14 mouse cellular contexts compared by ENCODE assay signal in the genomic region with DNA sequence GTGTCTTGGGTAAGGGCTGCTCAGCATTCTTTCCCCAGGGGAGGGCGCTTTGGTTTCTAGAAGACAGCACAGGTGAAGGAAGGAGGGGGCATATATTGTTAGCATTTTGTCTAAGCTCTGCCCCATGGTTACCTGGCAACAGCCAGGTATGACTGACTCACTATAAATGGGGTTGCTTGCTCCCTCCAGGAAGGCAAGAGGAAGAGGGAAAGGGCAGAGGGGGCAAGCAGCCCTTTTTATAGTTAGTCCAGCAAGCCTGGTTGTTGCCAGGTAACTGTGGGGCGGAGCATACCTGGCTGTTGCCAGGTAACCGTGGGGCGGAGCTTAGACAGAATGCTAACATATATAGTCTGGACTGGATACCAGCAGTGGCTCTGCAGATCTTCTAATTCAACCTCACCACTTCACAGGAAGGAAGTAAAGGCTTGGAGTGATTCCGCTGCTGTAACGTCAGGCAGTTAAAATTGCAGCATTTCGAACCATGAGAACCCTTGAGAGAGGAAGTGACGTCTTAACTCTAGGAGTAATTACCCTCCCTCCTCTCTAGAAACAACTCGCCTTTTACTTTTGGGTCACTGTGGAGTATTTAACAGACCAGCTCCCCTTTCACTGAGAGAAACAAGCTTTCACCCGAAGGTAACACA.
DNase-seq lines count a peak whose midpoint lies in the region; ATAC-seq and TF ChIP-seq lines count a peak whose summit lies in the region.
"Had no signal": no experiment of that assay in that cellular context is flagged by ENCODE, and none has a peak within 500 bp of the region (broad histone marks: within the 10 kb centered on the region; RNA-seq: fewer than 3 reads in every experiment).

No protein-coding gene starts in this region.

- 85% methylated on average over 10 of the region's 10 CpGs for WGBS in forebrain, postnatal 0 days
- WGBS in forebrain, embryonic 13.5 days, result 85% methylated on average over 10 of the region's 10 CpGs
- WGBS in kidney, postnatal 0 days, result 78% methylated on average over 10 of the region's 10 CpGs
- 68% methylated on average over 10 of the region's 10 CpGs for WGBS in intestine, postnatal 0 days
- 84% methylated on average over 10 of the region's 10 CpGs for WGBS in midbrain, postnatal 0 days

- H3K9ac ChIP-seq in forebrain, postnatal 0 days, result no peak overlapping the region
- no peak overlapping the region for H3K9ac ChIP-seq in forebrain, embryonic 13.5 days
- no peak overlapping the region for H3K9ac ChIP-seq in kidney, postnatal 0 days (ENCODE audit: low read depth, low read length)
- no peak overlapping the region for H3K9ac ChIP-seq in intestine, postnatal 0 days (ENCODE audit: low read depth, low read length)
- H3K9ac ChIP-seq in midbrain, postnatal 0 days (replicated peaks; ENCODE audit: low read length, poor library complexity, severe bottlenecking), result no peak overlapping the region
- H3K9ac ChIP-seq: liver, embryonic 14.5 days had no signal

- H3K4me3 ChIP-seq in forebrain, postnatal 0 days (ENCODE audit: low read depth, low read length), result no peak overlapping the region
- no peak overlapping the region for H3K4me3 ChIP-seq in forebrain, embryonic 13.5 days
- no peak overlapping the region for H3K4me3 ChIP-seq in kidney, postnatal 0 days (replicated peaks; ENCODE audit: low read depth, low read length)
- H3K4me3 ChIP-seq in intestine, postnatal 0 days (ENCODE audit: low read depth, low read length), result no peak overlapping the region
- no peak overlapping the region for H3K4me3 ChIP-seq in midbrain, postnatal 0 days (ENCODE audit: low read depth, low read length)
- H3K4me3 ChIP-seq: left cerebral cortex, adult 2 months had no signal

- H3K27ac ChIP-seq in forebrain, postnatal 0 days (ENCODE audit: low read depth, low read length), result no peak overlapping the region
- H3K27ac ChIP-seq in forebrain, embryonic 13.5 days, result no peak overlapping the region
- 0 out of 2 replicates have a peak overlapping the region, but pooled peaks have one; percentile 44 for H3K27ac ChIP-seq in kidney, postnatal 0 days
- H3K27ac ChIP-seq in intestine, postnatal 0 days (ENCODE audit: low read depth, low read length), result no peak overlapping the region
- no peak overlapping the region for H3K27ac ChIP-seq in midbrain, postnatal 0 days (ENCODE audit: low read depth, low read length)
- H3K27ac ChIP-seq: left cerebral cortex, adult 2 months; liver, embryonic 14.5 days had no signal

- H3K36me3 ChIP-seq in forebrain, postnatal 0 days (ENCODE audit: insufficient read depth), result no peaks in the 10 kb centered on the region
- H3K36me3 ChIP-seq in forebrain, embryonic 13.5 days (ENCODE audit: poor library complexity, severe bottlenecking), result no peaks in the 10 kb centered on the region
- no peaks in the 10 kb centered on the region for H3K36me3 ChIP-seq in kidney, postnatal 0 days (ENCODE audit: insufficient read depth, low read length)
- H3K36me3 ChIP-seq in intestine, postnatal 0 days (ENCODE audit: control insufficient read depth, insufficient read depth), result no peaks in the 10 kb centered on the region
- H3K36me3 ChIP-seq in midbrain, postnatal 0 days (ENCODE audit: insufficient read depth, low read length), result no peaks in the 10 kb centered on the region

- no peaks in the 10 kb centered on the region for H3K27me3 ChIP-seq in forebrain, postnatal 0 days (ENCODE audit: insufficient read depth, low read length)
- H3K27me3 ChIP-seq in forebrain, embryonic 13.5 days, result no peaks in the 10 kb centered on the region
- no peaks in the 10 kb centered on the region for H3K27me3 ChIP-seq in kidney, postnatal 0 days (ENCODE audit: insufficient read depth, low read length)
- no peaks in the 10 kb centered on the region for H3K27me3 ChIP-seq in intestine, postnatal 0 days (replicated peaks; ENCODE audit: control insufficient read depth, insufficient read depth, low read length)
- no peaks in the 10 kb centered on the region for H3K27me3 ChIP-seq in midbrain, postnatal 0 days (ENCODE audit: insufficient read depth, low read length)

- H3K4me2 ChIP-seq in forebrain, postnatal 0 days (ENCODE audit: low read depth), result no peak overlapping the region
- no peak overlapping the region for H3K4me2 ChIP-seq in forebrain, embryonic 13.5 days
- no peak overlapping the region for H3K4me2 ChIP-seq in kidney, postnatal 0 days (ENCODE audit: low read length)
- no peak overlapping the region for H3K4me2 ChIP-seq in intestine, postnatal 0 days (replicated peaks; ENCODE audit: low read depth)
- no peak overlapping the region for H3K4me2 ChIP-seq in midbrain, postnatal 0 days (ENCODE audit: low read depth, low read length, poor library complexity, severe bottlenecking)

- ATAC-seq in forebrain, postnatal 0 days, result no peak
- ATAC-seq in forebrain, embryonic 13.5 days, result no peak
- ATAC-seq in kidney, postnatal 0 days (replicated peaks; ENCODE audit: low FRiP score, low read depth), result peak; percentile 49; the same call in 1 of the 2 replicates
- peak; percentile 36; the same call in 1 of the 2 replicates for ATAC-seq in intestine, postnatal 0 days
- ATAC-seq in midbrain, postnatal 0 days (ENCODE audit: low FRiP score), result peak; percentile 31; the same call in 1 of the 2 replicates
- ATAC-seq: activated CD4-positive, CD25-positive, alpha-beta regulatory T cell, adult 4 months had no signal

- no peaks in the 10 kb centered on the region for H3K9me3 ChIP-seq in forebrain, postnatal 0 days (ENCODE audit: low read length)
- H3K9me3 ChIP-seq in forebrain, embryonic 13.5 days (replicated peaks), result no peaks in the 10 kb centered on the region
- no peaks in the 10 kb centered on the region for H3K9me3 ChIP-seq in kidney, postnatal 0 days (replicated peaks; ENCODE audit: low read length)
- no peaks in the 10 kb centered on the region for H3K9me3 ChIP-seq in intestine, postnatal 0 days (ENCODE audit: control insufficient read depth)
- no peaks in the 10 kb centered on the region for H3K9me3 ChIP-seq in midbrain, postnatal 0 days (ENCODE audit: low read length)

- no peaks in the 10 kb centered on the region; the same call in 1 of the 2 replicates for H3K4me1 ChIP-seq in forebrain, postnatal 0 days (ENCODE audit: insufficient read depth)
- H3K4me1 ChIP-seq in forebrain, embryonic 13.5 days, result peaks cover 34% of the 10 kb centered on the region
- H3K4me1 ChIP-seq in kidney, postnatal 0 days (replicated peaks; ENCODE audit: insufficient read depth, low read length), result 0 out of 2 replicates have a peak, but pooled peaks cover 7% of the 10 kb centered on the region
- no peaks in the 10 kb centered on the region; the same call in 1 of the 2 replicates for H3K4me1 ChIP-seq in intestine, postnatal 0 days (replicated peaks; ENCODE audit: control insufficient read depth, insufficient read depth, low read length)
- H3K4me1 ChIP-seq in midbrain, postnatal 0 days (ENCODE audit: insufficient read depth, low read length), result peaks cover 12% of the 10 kb centered on the region; the same call in 1 of the 2 replicates

- TF ChIP-seq CTCF in forebrain, postnatal 0 days (IDR thresholded peaks at IDR 0.05; ENCODE audit: low read depth), result peak; percentile 17; the same call in 1 of the 2 replicates
- no peak; the same call in 1 of the 2 replicates for TF ChIP-seq CTCF in kidney, postnatal 0 days (IDR thresholded peaks at IDR 0.05; ENCODE audit: low read depth)
- no peak for TF ChIP-seq CTCF in intestine, postnatal 0 days (IDR thresholded peaks at IDR 0.05; ENCODE audit: low read depth)
- 0 out of 2 replicates have a peak, but pooled peaks have one; percentile 3 for TF ChIP-seq CTCF in midbrain, postnatal 0 days (IDR thresholded peaks at IDR 0.05)

- DNase-seq in forebrain, postnatal 0 days, result no peak
- DNase-seq in kidney, postnatal 0 days (ENCODE audit: low spot score), result no peak
- DNase-seq in kidney, adult 8-10 months, result no peak
- DNase-seq in midbrain, postnatal 0 days (ENCODE audit: low spot score), result no peak
- no peak for DNase-seq in urinary bladder, adult 18-20 months (ENCODE audit: low spot score in 2 of 2)
- no peak for DNase-seq in cerebellum, postnatal 25 days
- DNase-seq: cerebellum, adult 2 months; heart, postnatal 14 days; kidney, postnatal 4 days had no signal

Comparison
In these comparisons a context has a peak if more than half of its experiments do, and no peak if none do; other contexts are left out.
1. ATAC-seq: peak in kidney, postnatal 0 days (single experiment), intestine, postnatal 0 days (single experiment) and midbrain, postnatal 0 days (single experiment); none in forebrain, postnatal 0 days (single experiment) and forebrain, embryonic 13.5 days (single experiment).
2. CTCF ChIP-seq: peak in forebrain, postnatal 0 days (single experiment) and midbrain, postnatal 0 days (single experiment); none in kidney, postnatal 0 days (single experiment) and intestine, postnatal 0 days (single experiment).